Mouse (Mus musculus) ES-CJ7 (cell line): ENCODE data around the gene Tpt1.
"Not testable (repeated sequence)": the region's sequence is repeated elsewhere in the genome, so short reads cannot be mapped to it uniquely, and the experiment has no call there.

Source experiments
- DNase-seq: peaks from one replicate; pipeline ENCODE4 v3.0.0; 2011; ENCODE audit warnings: low read depth, low spot score

Tpt1 gene

GRCm38 (mm10) chr14:75844867-75845697 is at the start of gene Tpt1:
Gene Tpt1, plus strand, starts transcription at chr14:75845093.
- DNase-seq, result peak; percentile 99

GRCm38 (mm10) chr14:75795918-75796317 is 49.0 kb upstream of the Tpt1 start:
- no peak for DNase-seq

- no peak for DNase-seq
Measured at GRCm38 (mm10) chr14:75797769-75798386, 47.0 kb upstream of the Tpt1 start.

DNA sequence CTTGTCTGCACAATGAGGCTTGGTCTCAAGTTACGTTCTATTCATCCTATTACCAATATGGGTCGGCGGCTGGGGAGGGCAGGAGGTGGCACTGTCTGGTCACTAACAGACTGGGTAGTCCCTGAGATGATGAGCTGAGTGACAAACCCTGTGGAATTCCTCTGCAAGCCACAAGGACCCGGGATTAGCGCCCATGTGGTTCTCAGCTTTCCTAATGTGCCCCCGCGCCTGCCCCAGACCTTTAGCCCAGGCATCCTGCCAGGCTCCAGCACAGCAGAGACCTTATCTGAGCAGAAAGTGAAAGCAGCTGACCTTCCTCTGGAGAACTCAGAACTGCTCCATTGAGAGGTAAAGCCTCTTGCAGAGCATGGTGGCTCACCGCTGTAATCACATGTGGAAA is 37.1 kb upstream of the Tpt1 start:
- DNase-seq, result no peak

DNA sequence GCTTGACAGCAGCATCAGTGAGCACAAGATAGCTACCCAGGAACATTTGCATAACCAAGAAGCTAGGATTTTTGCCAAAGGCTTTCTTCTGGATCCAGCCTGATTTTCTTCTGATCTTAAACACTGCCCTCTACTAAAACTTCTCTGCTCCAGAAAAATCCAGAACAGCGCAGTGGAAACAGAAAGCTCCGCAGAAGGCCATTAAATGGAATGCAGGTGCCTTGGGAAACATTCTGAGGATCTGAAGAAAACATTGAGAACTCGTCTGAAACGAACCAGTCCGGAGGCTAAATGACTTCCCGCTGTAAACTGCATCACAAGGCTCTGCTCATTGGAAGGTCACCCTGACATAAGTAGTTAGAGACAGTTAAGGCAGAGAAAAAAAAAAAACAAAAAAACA is 35.0 kb upstream of the Tpt1 start:
- no peak for DNase-seq

DNA sequence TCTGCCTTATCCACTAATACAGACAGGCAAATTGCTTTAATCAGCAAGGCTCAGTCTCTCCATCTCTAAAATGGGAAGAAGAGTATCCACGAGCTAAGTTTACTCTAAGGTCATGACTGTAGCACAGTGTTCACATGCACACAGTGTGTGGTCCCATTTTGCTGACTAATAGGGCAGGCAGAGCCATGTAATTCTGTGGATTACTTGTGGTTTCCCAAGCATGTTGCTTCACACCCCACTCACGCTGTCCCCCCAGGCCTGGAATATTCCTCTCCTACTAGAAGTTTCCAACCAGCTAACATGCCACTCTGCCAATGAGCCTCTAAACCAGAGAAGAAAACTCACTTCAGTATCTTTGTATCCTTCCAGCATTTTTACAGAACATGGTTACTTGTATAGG is 26.4 kb upstream of the Tpt1 start:
- DNase-seq, result no peak

GRCm38 (mm10) chr14:75819341-75819740 is 25.6 kb upstream of the Tpt1 start:
- DNase-seq, result no peak

GRCm38 (mm10) chr14:75820007-75820406 is 24.9 kb upstream of the Tpt1 start:
- DNase-seq, result no peak

DNA sequence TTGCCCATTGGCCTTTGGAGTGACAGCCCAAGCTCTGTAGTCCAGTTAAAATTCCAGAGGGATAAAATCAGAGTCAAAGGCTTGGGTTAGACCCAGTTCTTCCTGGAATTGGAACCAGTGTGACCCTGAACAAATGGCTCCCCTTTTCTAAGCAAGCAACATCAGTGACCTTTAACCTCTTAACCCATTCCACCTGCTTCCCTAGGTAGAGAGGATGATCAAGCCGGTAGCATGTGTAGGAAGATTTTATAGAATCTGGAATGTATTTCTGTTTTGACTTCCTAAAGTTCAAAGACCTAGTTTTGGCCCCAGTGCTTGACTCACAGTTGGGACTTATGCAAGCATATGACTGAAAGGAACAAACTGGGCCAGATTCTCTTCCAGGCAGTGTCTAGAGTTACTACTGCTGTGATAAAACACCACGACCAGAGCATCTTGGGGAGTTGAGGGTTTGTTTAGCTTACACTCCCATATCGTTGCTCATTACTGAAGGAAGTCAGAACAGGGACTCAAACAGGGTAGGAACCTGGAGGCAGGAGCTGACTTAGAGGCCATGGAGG is 18.0 kb upstream of the Tpt1 start:
- DNase-seq, result no peak

DNA sequence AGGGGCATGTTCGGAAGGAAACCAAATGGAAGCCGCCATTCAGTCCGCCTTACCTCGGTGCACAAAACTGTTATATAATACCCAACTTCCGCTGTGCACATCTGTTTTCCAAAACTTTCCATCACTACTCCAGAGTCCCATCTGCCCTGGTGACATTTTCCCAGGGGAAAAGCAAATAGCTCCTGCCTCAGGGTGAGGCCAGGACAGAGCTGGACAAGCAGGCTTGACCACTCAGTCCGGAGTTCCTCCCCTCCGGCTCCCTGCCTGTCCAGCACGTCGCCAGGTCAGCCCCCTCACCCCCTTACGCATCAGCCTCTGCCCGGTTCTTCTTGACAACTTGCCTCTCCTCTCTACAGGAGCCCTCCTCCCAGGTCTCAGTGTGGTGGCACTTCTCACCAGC is 16.7 kb upstream of the Tpt1 start:
- no peak for DNase-seq

- peak; percentile 89 for DNase-seq
Measured at GRCm38 (mm10) chr14:75828866-75829806, 15.8 kb upstream of the Tpt1 start.

GRCm38 (mm10) chr14:75829817-75830216 is 15.1 kb upstream of the Tpt1 start:
- DNase-seq, result not testable (repeated sequence)

DNA sequence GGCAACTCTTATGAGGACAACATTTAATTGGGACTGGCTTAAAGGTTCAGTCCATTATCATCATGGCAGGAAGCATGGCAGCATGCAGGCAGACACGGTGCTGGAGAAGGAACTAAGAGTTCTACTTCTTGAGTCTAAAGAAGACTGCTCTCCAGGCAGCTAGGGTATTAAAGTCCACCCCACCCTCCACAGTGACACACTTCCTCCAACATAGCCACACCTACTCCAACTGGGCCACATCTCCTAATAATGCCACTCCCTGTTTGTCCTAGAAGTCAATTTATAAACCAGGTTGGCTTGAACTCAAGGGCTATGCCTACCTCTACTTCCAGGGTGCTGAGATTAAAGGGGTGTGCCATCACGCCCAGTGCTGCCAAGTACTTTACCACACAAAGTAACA is 12.9 kb upstream of the Tpt1 start:
- DNase-seq, result no peak

- peak; percentile 56 for DNase-seq
Measured at GRCm38 (mm10) chr14:75832982-75833381, 11.9 kb upstream of the Tpt1 start.

DNA sequence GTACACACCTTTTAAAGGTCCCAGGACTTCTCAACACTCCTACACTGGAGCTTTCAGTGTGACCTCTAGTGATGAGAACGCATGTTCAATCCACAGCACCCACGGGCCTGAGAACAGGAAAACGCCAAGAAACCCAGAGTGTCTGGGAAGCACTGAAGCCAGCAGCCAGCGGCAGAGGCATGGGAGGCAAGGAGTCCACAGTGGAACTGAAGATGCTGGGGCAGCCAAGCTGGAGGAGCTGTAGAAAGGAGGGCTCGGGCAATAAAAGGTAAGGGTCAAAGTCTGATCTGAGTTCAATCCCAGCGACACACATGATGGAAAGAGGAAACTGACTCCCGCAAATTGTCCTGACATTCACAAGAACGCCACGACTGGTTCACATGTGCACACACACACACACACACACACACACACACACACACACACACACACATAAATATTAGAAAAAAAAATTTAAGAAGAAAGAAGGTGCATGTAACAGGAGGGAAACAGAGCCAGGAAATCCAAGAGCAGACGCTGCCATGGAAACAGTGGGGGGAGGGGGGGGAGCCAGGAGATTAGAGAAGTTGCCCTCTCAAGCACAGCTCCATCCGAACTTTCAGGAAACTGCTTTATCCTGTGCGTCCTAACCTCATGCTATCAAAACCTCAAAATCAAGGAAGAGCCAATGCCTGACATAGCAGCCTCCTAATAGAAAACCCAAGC is 11.2 kb upstream of the Tpt1 start:
- no peak for DNase-seq

GRCm38 (mm10) chr14:75834251-75834738 is 10.6 kb upstream of the Tpt1 start:
- DNase-seq, result peak; percentile 97

GRCm38 (mm10) chr14:75834739-75835381 is 10.0 kb upstream of the Tpt1 start:
- DNase-seq, result peak; percentile 77

- no peak for DNase-seq
Measured at GRCm38 (mm10) chr14:75836579-75836978, 8.3 kb upstream of the Tpt1 start.

DNA sequence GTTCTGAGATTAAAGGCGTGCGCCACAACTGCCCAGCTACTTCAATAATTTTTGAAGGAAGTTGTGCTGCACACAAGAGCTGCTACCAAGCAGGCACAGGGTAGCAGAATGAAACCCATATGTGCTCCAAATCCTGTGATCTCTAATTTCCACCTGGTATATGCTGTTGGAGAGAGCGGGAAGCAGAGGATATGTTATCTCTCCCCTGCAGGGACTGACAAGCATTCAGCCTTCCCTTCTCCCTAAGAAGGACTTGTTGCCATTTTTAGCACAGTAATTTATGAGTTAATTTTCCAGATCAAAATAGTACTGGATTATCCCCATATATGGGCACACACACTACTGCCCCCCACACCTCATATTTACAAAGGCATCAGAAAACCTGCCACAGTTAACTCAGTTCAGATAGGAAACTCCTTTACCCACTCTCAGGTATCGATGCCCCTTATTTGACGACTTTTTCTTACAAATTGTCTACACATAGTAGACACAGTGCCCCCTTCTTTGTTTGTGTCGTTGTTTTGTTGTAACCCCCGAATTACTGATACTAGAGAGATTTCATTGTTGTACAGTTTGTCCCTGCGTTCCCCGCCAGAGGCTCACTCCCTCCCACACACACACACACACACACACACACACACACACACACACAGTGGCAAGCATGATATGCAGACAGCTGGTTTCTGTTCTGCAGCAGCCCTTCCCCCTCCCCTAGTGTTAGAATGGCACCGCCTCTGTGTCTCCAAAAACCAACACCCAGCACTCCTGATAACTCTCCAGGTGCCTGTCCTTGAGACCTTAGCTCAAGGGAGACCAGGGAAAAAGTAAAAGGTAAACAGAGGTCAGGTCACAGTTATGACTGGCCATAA is 7.6 kb upstream of the Tpt1 start:
- DNase-seq, result no peak
